Mouse (Mus musculus) erythroblast, embryonic 14.5 days (primary cell): Measurements from ENCODE around the gene Lins1. TPM values are rescaled to one million over a fixed set of nuclear protein-coding genes. Genes with fewer than 3 reads are reported as not detected.

Experiments
- H3K27me3 ChIP-seq: 2 replicates; pipeline ENCODE4 v1.6.1; 2012; ENCODE audit warnings: inconsistent platforms; ENCODE audit not compliant: control insufficient read depth
- H3K36me3 ChIP-seq: 2 replicates; pipeline ENCODE4 v1.6.1; 2012; ENCODE audit warnings: mild to moderate bottlenecking, inconsistent platforms; ENCODE audit not compliant: control insufficient read depth
- H3K4me1 ChIP-seq: 2 replicates; pipeline ENCODE4 v1.6.1; 2012; ENCODE audit warnings: inconsistent platforms; ENCODE audit not compliant: control insufficient read depth
- H3K4me3 ChIP-seq: replicated peaks from 2 replicates; pipeline ENCODE3; 2012; ENCODE audit warnings: moderate library complexity, mild to moderate bottlenecking, inconsistent platforms
- H3K9me3 ChIP-seq: 2 replicates; pipeline ENCODE4 v1.6.1; 2012; ENCODE audit warnings: low read length, inconsistent platforms, mixed read lengths; ENCODE audit not compliant: control insufficient read depth
- GATA1 ChIP-seq: IDR thresholded peaks from 2 replicates; pipeline ENCODE4 v1.6.1; 2012; ENCODE audit warnings: low read length, inconsistent platforms, mixed read lengths
- TAL1 ChIP-seq: IDR thresholded peaks from 3 replicates; pipeline ENCODE4 v1.6.1; 2012; ENCODE audit warnings: low read length, inconsistent platforms, mixed read lengths
- polyA plus RNA-seq: library from polyadenylated mRNA; stranded (reverse); fragments of >175 nt; gene quantifications from 2 replicates; pipeline ENCODE4 v1.2.3, GENCODE M21; 2012

Lins1 gene
- polyA plus RNA-seq, result 0.05 TPM in 1 of 2 replicates, not detected in the other

DNA sequence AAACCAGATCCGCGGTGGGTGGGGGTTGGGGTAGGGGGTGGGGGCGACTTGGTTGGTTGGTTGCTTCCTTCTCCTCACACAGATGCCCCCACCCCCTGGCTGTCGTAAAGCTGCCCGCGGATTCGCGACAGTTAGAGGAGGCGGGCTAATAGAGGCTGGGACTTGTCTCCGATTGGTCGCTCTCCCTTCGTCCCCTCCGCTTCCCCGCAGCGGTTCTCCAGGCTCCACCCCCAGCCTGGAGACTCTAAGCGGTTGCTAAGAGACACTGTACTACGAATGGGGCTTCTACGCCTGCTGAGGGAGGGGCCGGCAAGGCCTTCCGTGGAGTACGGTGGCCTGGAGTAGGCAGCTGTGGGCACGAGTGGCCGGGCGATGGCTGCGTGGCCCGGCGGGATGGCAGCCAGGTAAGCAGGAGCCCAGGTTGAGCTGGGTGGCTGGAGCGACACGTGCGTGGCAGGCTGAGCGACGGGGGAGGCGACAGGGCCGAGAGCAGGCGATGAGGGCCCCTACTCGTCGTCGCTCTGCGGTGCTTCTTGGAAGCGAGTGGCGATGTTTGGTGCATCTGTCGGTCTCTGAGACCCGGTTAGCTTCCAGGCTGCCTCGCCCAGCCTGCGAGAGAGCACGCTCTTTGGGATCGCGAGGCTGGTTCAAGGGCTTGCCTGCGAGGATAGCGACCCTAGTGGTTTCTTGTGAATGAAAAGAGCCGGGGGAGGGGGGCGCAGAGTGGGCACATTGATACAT, at the start of gene Lins1:
Lins1 (plus strand) TSS at position 270 of the 741 bp plus-strand sequence.
- Histone ChIP-seq H3K36me3 (no peaks in the 10 kb centered on the region; the same call in 1 of the 2 replicates), H3K4me1 (peaks cover 20% of the 10 kb centered on the region), H3K27me3 (no peaks in the 10 kb centered on the region), H3K9me3 (no peaks in the 10 kb centered on the region), H3K4me3 (peak within 1 kb of the TSS; percentile 66)
- no peak for TF ChIP-seq TAL1
- TF ChIP-seq GATA1, result no peak

DNA sequence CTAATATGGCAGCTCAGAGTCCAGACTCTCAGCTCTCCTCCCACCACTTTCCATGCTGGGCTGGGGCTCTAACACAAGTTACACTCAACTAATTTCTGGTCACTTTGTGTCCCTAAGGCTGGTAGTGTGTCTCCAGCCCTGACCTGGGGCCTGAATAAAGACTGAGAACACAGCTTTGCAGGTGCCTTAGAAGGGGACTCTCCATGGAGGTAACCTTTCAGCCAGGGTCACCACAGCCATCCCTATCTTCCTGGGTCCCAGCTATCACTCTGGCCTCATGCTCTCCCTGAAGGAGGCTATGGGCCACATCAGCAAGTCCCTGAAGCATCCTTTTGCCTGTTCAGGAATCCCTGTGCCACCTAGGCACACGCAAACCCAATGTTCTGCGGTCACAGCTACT, 44.0 kb upstream of the Lins1 start:
- TF ChIP-seq GATA1, result no peak
- no peak for TF ChIP-seq TAL1
- Histone ChIP-seq H3K36me3 (peaks cover 9% of the 10 kb centered on the region), H3K4me3 (no peak overlapping the region), H3K4me1 (no peaks in the 10 kb centered on the region), H3K9me3 (no peaks in the 10 kb centered on the region), H3K27me3 (no peaks in the 10 kb centered on the region)

GRCm38 (mm10) chr7:66649181-66649580, 40.5 kb upstream of the Lins1 start:
- H3K27me3 ChIP-seq, result no peaks in the 10 kb centered on the region
- no peaks in the 10 kb centered on the region for H3K4me1 ChIP-seq
- H3K36me3 ChIP-seq, result peaks cover 6% of the 10 kb centered on the region

GRCm38 (mm10) chr7:66650883-66651282, 38.8 kb upstream of the Lins1 start:
- no peak for TF ChIP-seq TAL1
- TF ChIP-seq GATA1, result no peak
- Histone ChIP-seq H3K9me3 (no peaks in the 10 kb centered on the region), H3K36me3 (peaks cover 12% of the 10 kb centered on the region), H3K4me3 (no peak overlapping the region), H3K4me1 (no peaks in the 10 kb centered on the region), H3K27me3 (no peaks in the 10 kb centered on the region)

More at GRCm38 (mm10) chr7:66649181-66649580, 40.5 kb upstream of the Lins1 start:
- H3K4me3 ChIP-seq, result no peak overlapping the region
- H3K9me3 ChIP-seq, result no peaks in the 10 kb centered on the region
- TF ChIP-seq GATA1 (no peak), TAL1 (no peak)

DNA sequence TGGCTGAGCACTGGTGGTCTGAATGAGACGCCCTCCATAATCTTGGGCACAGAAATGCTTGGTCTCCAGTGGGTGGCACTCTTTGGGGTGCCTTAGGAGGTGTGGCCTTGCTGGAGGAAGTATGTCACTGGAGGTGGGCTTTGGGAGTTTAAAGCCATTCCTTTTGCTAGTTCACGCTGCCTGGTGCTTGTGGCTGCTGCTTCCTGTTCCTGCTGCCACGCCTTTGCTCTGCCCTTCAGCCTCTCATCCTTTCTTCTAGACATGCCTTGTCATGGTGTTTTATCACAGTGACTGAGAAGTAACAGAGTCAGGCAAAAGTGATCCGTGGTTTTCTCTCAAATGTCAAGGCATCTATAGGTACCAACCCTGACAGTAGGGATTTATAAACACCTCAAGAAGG, 37.5 kb upstream of the Lins1 start:
- Histone ChIP-seq H3K36me3 (peaks cover 17% of the 10 kb centered on the region), H3K4me1 (no peaks in the 10 kb centered on the region), H3K9me3 (no peaks in the 10 kb centered on the region), H3K4me3 (no peak overlapping the region), H3K27me3 (no peaks in the 10 kb centered on the region)
- TF ChIP-seq GATA1 (no peak), TAL1 (no peak)

DNA sequence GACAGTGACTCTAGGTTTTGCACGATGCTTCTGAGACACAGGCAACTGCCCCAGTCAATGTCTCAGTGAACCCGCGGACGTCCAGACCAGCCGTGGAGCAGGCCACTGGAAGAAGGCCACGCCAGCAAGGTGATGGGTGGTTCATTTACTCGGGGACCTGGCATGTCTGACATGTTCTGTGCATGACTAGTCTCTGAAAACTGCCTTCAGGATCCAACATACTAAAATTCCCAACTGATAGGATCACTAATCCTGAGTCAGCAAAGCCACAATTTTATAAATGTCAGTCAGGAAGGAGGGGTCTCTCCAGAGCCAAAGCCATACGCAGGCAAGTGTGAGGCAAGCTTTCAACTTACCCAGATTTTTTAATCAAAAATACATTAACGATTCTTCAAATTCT, 36.1 kb upstream of the Lins1 start:
- Histone ChIP-seq H3K4me1 (no peaks in the 10 kb centered on the region), H3K27me3 (no peaks in the 10 kb centered on the region), H3K4me3 (no peak overlapping the region), H3K9me3 (no peaks in the 10 kb centered on the region), H3K36me3 (peaks cover 24% of the 10 kb centered on the region)
- TF ChIP-seq GATA1 (no peak), TAL1 (no peak)

GRCm38 (mm10) chr7:66655471-66655870, 34.2 kb upstream of the Lins1 start:
- TF ChIP-seq TAL1 (no peak), GATA1 (no peak)
- no peaks in the 10 kb centered on the region for H3K4me1 ChIP-seq
- H3K9me3 ChIP-seq, result no peaks in the 10 kb centered on the region
- H3K36me3 ChIP-seq, result peaks cover 42% of the 10 kb centered on the region
- no peaks in the 10 kb centered on the region for H3K27me3 ChIP-seq
- no peak overlapping the region for H3K4me3 ChIP-seq

- peaks cover 32% of the 10 kb centered on the region for H3K36me3 ChIP-seq
- no peak for TF ChIP-seq GATA1
- no peak for TF ChIP-seq TAL1
These were observed 29.4 kb upstream of the Lins1 start for GRCm38 (mm10) chr7:66660291-66660690.

DNA sequence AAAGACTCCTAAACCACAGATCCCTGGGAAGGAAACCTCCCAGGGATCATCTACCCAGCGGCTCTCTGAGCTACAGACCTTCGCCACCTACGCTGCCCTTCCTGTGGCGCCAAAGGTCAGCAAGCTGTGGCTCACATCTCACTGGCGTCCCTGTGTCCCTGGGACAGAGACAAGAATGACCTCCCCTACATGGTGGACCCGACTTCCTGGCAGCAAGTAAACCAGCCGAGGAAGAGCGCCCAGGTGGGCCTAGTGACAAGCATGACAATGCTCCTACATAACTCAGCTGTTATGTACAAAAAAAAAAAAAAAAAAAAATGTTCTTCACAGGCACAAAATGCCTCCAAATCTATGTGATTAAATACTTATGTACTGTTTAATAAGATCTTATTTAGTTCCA, 28.7 kb upstream of the Lins1 start:
- Histone ChIP-seq H3K4me1 (peaks cover 2% of the 10 kb centered on the region), H3K4me3 (no peak overlapping the region), H3K36me3 (peaks cover 31% of the 10 kb centered on the region), H3K9me3 (no peaks in the 10 kb centered on the region), H3K27me3 (no peaks in the 10 kb centered on the region)
- TF ChIP-seq TAL1 (no peak), GATA1 (no peak)

More at GRCm38 (mm10) chr7:66660291-66660690, 29.4 kb upstream of the Lins1 start:
- no peak overlapping the region for H3K4me3 ChIP-seq
- H3K9me3 ChIP-seq, result no peaks in the 10 kb centered on the region
- peaks cover 2% of the 10 kb centered on the region for H3K4me1 ChIP-seq
- H3K27me3 ChIP-seq, result no peaks in the 10 kb centered on the region

DNA sequence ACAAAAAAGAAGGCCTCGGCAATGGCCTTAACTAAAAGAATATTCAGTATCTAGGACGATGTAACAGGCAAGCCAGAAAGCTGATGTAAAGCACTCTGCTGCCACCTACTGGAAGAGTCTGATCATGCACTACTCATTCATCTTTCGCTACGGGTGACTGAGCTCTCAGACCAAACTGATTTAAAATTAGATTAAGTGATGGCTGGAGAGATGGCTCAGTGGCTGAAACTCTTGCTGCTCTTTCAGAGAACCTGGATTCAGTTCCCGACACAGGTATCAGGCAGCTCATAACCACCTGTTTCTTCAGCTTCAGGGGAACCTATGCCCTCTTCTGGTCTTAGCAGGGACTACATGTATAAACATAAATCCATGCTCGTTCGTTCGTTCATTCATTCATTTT, 28.1 kb upstream of the Lins1 start:
- Histone ChIP-seq H3K4me1 (peaks cover 2% of the 10 kb centered on the region), H3K9me3 (no peaks in the 10 kb centered on the region), H3K27me3 (no peaks in the 10 kb centered on the region), H3K36me3 (peaks cover 27% of the 10 kb centered on the region), H3K4me3 (peak overlapping the region; percentile 43)
- TF ChIP-seq TAL1, result no peak
- TF ChIP-seq GATA1, result no peak
